Mouse (Mus musculus): Measurements from ENCODE around the gene Dnajb7.

DNA sequence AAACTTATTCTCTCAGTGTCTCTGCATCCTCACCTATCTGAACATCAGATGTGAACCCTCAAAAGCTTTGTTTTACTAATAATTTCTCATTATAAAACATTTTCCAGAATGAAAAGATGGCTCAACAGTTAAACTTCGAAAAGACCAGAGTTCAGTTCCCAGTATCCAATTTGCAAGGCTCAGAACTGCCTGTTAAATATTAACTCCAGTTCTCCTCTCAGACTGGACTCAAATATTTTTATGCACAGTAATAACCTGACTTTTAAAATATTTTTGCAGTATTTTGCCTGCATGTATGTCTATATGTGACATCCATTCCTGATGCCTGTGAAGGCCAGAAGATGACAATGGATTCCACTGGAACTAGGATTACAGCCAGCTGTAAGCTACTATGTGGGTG lies 39.5 kb downstream of the Dnajb7 start:
- TF ChIP-seq CTCF (IDR thresholded peaks at IDR 0.05; ENCODE audit: control insufficient read depth, insufficient read depth, low read length) (no peak), POLR2A (IDR thresholded peaks at IDR 0.05; ENCODE audit: borderline replicate concordance, control insufficient read depth, low read depth, low read length) (no peak)
